Mouse (Mus musculus) olfactory bulb, adult 2 months (tissue): ENCODE data around the gene Rasgef1a. TPM values are rescaled to one million over a fixed set of nuclear protein-coding genes. Genes with fewer than 3 reads are reported as not detected.

Source experiments
- H3K27ac ChIP-seq: fragments of 200-500 bp; 2 replicates; pipeline ENCODE4 v1.5.1; 2012; ENCODE audit warnings: low read depth, low read length; ENCODE audit not compliant: insufficient read depth
- H3K4me1 ChIP-seq: fragments of 200-500 bp; 2 replicates; pipeline ENCODE4 v1.6.1; 2012; ENCODE audit warnings: low read length; ENCODE audit not compliant: control insufficient read depth, insufficient read depth
- H3K4me3 ChIP-seq: fragments of 200-500 bp; 2 replicates; pipeline ENCODE4 v1.5.1; 2012; ENCODE audit warnings: mild to moderate bottlenecking, low read depth, low read length, moderate library complexity; ENCODE audit not compliant: insufficient read depth
- CTCF ChIP-seq: fragments of 200-500 bp; IDR thresholded peaks from 2 replicates; pipeline ENCODE4 v1.5.1; 2012; ENCODE audit warnings: low read depth, mild to moderate bottlenecking, low read length, moderate library complexity; ENCODE audit not compliant: insufficient read depth
- POLR2A ChIP-seq: fragments of 200-500 bp; IDR thresholded peaks from 2 replicates; pipeline ENCODE4 v1.6.1; 2012; ENCODE audit warnings: mild to moderate bottlenecking, low read depth, low read length, moderate library complexity; ENCODE audit not compliant: insufficient read depth
- WGBS: fragments of 180-500 bp; shearing (Covaris S2); methylation state at CpG from one replicate; pipeline ENCODE4 v1.1.7; 2018; 5-methylcytosine and 5-hydroxymethylcytosine counted together
- polyA plus RNA-seq: library from polyadenylated mRNA; stranded (reverse); fragments of >200 nt; gene quantifications from 2 replicates; pipeline ENCODE4 v1.2.4, GENCODE M21; 2012; ENCODE audit warnings: low replicate concordance; ENCODE audit not compliant: missing spikeins, insufficient read depth, insufficient read length

The Rasgef1a gene
- polyA plus RNA-seq, 1 experiment, result not detected

GRCm38 (mm10) chr6:118076748-118077147, 65.5 kb downstream of the Rasgef1a start:
- TF ChIP-seq POLR2A (no peak), CTCF (no peak)
- WGBS, result 64% methylated on average over 8 of the region's 8 CpGs
- Histone ChIP-seq H3K4me3 (no peak overlapping the region), H3K27ac (peak overlapping the region; percentile 97), H3K4me1 (peaks cover 83% of the 10 kb centered on the region)

DNA sequence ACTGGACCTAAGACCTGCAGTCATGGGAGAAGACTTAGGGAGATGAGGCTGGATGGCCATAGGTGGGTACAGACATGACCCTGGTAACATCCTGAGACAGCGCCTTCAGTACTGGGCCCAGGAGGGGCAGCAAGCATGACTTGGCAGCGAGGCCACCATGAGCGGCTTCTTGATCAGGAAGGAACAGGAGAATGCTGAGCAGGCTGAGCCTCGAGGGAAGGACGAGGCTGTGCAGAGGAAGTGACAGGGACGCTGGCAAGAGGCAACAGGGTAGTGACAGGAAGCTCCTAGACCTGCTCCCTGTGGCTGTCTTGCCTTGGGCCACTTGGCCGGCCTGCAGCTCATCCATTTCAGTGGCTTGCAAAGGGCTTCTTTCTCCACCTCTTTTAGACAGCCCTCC, 66.2 kb downstream of the Rasgef1a start:
- Histone ChIP-seq H3K4me1 (peaks cover 79% of the 10 kb centered on the region), H3K4me3 (no peak overlapping the region), H3K27ac (peak overlapping the region; percentile 32)
- no peak for TF ChIP-seq POLR2A
- 0 out of 2 replicates have a peak, but pooled peaks have one; percentile 9 for TF ChIP-seq CTCF
- WGBS, result 76% methylated on average over 7 of the region's 7 CpGs

- no peak for TF ChIP-seq CTCF
- no peak for TF ChIP-seq POLR2A
- Histone ChIP-seq H3K4me1 (peaks cover 78% of the 10 kb centered on the region), H3K27ac (peak overlapping the region; percentile 22; the same call in 1 of the 2 replicates), H3K4me3 (no peak overlapping the region)
- WGBS, result 79% methylated on average over 10 of the region's 10 CpGs
These were observed 67.5 kb downstream of the Rasgef1a start for GRCm38 (mm10) chr6:118078751-118079150.

DNA sequence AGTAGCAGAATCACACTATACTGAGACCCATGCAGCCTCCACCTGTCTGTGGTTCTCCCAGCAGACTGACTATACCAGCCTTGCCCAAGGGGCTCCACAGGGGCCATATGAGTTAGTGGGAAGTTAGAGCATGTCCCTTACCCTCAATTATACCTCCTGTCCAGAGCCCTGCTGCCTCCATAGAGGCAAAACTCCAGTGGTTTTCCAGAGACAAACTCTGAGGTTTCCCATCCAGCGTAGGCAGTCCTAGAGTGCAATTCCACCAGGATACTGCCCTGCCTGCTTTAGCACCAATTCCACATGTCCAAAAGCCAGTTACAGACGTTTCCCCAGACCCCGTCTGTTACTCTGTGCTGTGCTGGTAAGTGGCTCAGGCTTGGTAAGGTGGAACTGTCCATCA, 68.1 kb downstream of the Rasgef1a start:
- TF ChIP-seq POLR2A, result no peak
- no peak for TF ChIP-seq CTCF
- H3K4me1 ChIP-seq, result peaks cover 73% of the 10 kb centered on the region
- WGBS, result 64% methylated on average over 3 of the region's 3 CpGs
- no peak overlapping the region for H3K27ac ChIP-seq
- H3K4me3 ChIP-seq, result no peak overlapping the region

DNA sequence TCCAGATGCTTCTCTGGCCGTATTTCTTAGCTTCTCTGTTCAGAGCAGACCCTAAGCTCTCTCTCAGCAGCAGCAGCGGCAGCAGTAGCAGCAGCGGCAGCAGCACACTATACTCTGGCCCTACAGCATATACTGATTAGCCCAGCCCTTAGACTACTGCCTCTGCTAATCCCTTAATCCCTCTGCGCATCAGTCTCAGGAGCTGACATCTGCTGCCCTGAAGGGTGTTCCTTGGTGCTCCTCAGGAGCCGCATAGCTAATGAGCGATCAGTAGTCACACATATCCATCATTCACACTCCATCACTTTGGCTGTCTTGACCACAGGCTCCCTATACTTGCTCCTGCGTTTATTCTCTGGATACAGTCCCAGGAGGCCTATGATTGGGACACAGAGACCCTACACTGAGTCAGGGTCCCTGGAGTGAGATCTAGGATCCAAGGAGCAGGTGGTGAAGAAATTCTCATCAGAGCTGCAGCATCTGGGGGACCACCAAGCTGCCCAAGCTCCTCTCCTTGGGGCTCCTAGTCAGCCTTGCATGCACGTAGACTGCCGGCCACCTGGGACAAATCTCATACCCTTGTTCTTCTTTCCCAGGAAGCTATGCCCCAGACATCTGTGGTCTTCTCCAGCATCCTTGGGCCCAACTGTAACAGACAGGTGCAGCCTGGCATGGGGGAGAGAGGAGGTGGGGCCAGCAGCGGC, 68.7 kb downstream of the Rasgef1a start:
- TF ChIP-seq POLR2A (no peak), CTCF (no peak)
- 68% methylated on average over 10 of the region's 10 CpGs for WGBS
- peaks cover 66% of the 10 kb centered on the region for H3K4me1 ChIP-seq
- no peak overlapping the region for H3K4me3 ChIP-seq
- no peak overlapping the region for H3K27ac ChIP-seq

GRCm38 (mm10) chr6:118080711-118081110, 69.5 kb downstream of the Rasgef1a start:
- WGBS, result 94% methylated on average over 4 of the region's 4 CpGs
- H3K27ac ChIP-seq, result no peak overlapping the region
- H3K4me1 ChIP-seq, result peaks cover 58% of the 10 kb centered on the region
- TF ChIP-seq CTCF, result no peak
- no peak overlapping the region for H3K4me3 ChIP-seq

DNA sequence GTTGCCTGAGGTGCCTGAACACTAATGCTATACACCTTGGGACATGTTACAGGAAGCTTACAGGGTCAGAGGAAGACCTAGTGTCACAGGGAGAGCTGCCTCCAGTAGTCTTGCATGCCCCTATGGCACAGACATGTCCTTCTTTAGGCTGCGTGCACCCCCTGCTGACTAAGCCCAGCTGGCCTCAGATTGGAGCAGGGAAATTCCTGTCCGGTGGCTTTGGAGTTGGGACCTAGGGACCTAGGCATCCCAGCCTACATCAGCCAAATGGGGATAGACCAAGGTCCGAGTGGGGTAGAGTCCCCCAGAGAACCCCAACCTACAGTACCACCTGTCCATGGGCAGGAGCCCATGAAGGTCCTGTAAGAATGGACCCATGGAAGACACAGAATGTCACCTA, 71.1 kb downstream of the Rasgef1a start:
- 80% methylated on average over 3 of the region's 3 CpGs for WGBS
- H3K4me1 ChIP-seq, result peaks cover 42% of the 10 kb centered on the region
- no peak overlapping the region for H3K27ac ChIP-seq
- no peak for TF ChIP-seq POLR2A
- no peak for TF ChIP-seq CTCF
- H3K4me3 ChIP-seq, result no peak overlapping the region

DNA sequence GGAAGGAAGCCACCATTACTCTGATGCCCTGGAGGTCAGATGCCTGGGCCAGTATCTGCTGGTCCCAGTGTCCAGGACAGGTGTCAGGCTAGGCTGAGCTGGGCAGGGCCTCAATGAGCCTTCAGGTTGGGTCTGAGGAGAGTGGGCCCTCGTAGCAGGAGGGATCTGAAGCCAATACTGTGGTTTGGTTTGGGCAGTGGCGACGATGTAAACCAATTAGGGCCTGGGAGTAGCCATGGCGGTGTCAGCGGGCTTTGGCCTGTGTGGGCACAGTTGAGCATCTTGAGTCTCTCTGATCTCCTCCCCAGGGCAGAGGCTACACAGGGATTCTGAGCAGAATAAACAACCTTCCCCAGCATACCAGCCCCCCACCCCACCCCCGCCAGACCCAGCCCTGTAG, 72.4 kb downstream of the Rasgef1a start:
- H3K27ac ChIP-seq, result no peak overlapping the region
- peaks cover 30% of the 10 kb centered on the region for H3K4me1 ChIP-seq
- TF ChIP-seq CTCF (no peak), POLR2A (no peak)
- H3K4me3 ChIP-seq, result no peak overlapping the region
- WGBS, result 83% methylated on average over 6 of the region's 6 CpGs

DNA sequence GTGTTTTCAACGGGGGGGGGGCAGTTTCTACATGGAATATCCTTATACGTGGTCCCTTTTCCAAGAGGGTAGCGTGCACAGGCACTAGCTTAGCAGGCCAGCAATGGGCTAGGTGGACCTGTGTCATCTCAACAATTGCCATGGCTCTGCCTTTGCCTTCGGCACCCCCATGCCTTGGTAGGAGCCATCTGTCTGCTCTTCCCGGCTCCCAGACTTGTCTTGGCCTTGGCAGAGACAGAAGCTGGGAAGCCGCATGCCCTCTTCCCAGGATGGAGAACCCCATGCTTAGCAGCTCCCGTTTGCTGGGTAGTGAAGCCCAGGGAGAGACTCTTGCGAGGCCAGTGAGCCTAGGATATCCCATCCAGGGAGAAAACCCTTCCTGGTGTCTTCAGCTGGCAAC, 73.4 kb downstream of the Rasgef1a start:
- H3K27ac ChIP-seq, result no peak overlapping the region
- TF ChIP-seq CTCF, result no peak
- TF ChIP-seq POLR2A, result no peak
- peaks cover 22% of the 10 kb centered on the region for H3K4me1 ChIP-seq
- H3K4me3 ChIP-seq, result no peak overlapping the region
- WGBS, result 92% methylated on average over 8 of the region's 8 CpGs

- peaks cover 7% of the 10 kb centered on the region for H3K4me1 ChIP-seq
- WGBS, result 51% methylated on average over 8 of the region's 8 CpGs
- TF ChIP-seq POLR2A (no peak), CTCF (0 out of 2 replicates have a peak, but pooled peaks have one; percentile 19)
- no peak overlapping the region for H3K27ac ChIP-seq
- no peak overlapping the region for H3K4me3 ChIP-seq
These were observed 76.7 kb downstream of the Rasgef1a start for GRCm38 (mm10) chr6:118087955-118088354.
